Mouse (Mus musculus): ENCODE results near the gene Dnah3.

DNA sequence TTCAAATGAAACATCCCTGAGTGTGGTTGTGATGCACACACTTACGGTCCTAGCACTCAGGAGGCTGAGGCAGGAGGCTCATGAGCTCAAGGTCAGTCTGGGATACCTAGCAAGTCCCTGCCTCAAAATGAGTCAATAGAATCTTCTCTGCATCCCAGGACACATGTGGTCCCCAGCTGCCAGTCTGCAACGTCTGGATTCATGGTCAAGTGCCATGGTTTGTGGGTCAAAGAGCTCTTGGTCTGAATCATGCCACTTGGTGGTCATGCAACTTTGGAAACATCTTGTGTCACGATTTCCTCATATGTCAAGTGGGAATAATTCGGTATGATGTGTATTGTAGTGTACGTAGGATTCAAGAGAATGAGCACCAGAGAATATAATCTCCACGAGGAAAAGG lies 134.5 kb downstream of the Dnah3 start:
- no peak for TF ChIP-seq CTCF (IDR thresholded peaks at IDR 0.05; ENCODE audit: insufficient read depth, low read depth, low read length)
- no peak for TF ChIP-seq POLR2A (IDR thresholded peaks at IDR 0.05; ENCODE audit: insufficient read depth, low read depth, low read length)

Data from olfactory bulb, adult 2 months (tissue).